Mouse (Mus musculus) MEL (cell line): ENCODE data around the gene Pak1ip1.

Experiments
- CTCF ChIP-seq, 3 experiments: IDR thresholded peaks in 2 of 3; conservative IDR thresholded peaks in 1 of 3; 2 replicates each; pipeline ENCODE4 v1.5.1; 2011 to 2012; ENCODE audit warnings: low read length in 3 of 3, low read depth in 2 of 3, mild to moderate bottlenecking in 2 of 3, improper control_type of control experiment in 1 of 3, inconsistent platforms in 1 of 3, mixed read lengths in 1 of 3, moderate library complexity in 1 of 3; ENCODE audit not compliant: control insufficient read depth in 1 of 3, insufficient read depth in 1 of 3, poor library complexity in 1 of 3, severe bottlenecking in 1 of 3
- GABPA ChIP-seq: IDR thresholded peaks from 2 replicates; pipeline ENCODE4 v1.6.1; 2012; ENCODE audit warnings: low read depth, mild to moderate bottlenecking, inconsistent platforms, low read length, improper control_type of control experiment, moderate library complexity
- MAZ ChIP-seq: IDR thresholded peaks from 2 replicates; pipeline ENCODE4 v1.6.1; 2012; ENCODE audit warnings: low read depth, mild to moderate bottlenecking, inconsistent platforms, low read length, improper control_type of control experiment
- POLR2A ChIP-seq, 2 experiments: IDR thresholded peaks; 2 replicates each; pipeline ENCODE4 v1.6.1; 2011 to 2012; ENCODE audit warnings: low read length in 2 of 2, mild to moderate bottlenecking in 2 of 2, control low read depth in 1 of 2, improper control_type of control experiment in 1 of 2, low read depth in 1 of 2, moderate library complexity in 1 of 2; ENCODE audit not compliant: control insufficient read depth in 1 of 2, insufficient read depth in 1 of 2, poor library complexity in 1 of 2
- RAD21 ChIP-seq: IDR thresholded peaks from 2 replicates; pipeline ENCODE4 v1.6.1; 2011; ENCODE audit warnings: mild to moderate bottlenecking, low read depth, low read length, improper control_type of control experiment
- USF1 ChIP-seq: IDR thresholded peaks from 2 replicates; pipeline ENCODE4 v1.6.1; 2014; ENCODE audit warnings: low read depth, mild to moderate bottlenecking, inconsistent platforms, low read length, improper control_type of control experiment, moderate library complexity

DNA sequence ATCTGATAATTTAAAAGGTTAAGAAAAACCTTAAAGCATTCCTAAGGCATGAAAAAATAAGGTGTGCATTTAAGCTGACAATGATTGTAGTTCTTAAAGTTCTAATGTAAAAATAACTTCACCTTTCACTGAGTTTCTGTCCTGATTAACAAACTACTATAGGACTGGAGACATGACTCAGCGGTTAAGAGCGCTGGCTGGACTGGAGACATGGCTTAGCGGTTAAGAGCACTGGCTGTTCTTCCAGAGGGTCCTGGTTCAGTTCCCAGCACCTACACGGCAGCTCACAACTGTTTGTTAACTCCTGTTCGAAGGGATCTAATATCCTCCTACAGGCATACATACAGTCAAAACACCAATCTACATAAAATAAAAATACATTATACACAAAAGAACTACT is 1.2 kb downstream of the Pak1ip1 start:
- no peak for TF ChIP-seq GABPA
- TF ChIP-seq RAD21: no peak
- TF ChIP-seq USF1: no peak
- no peak for TF ChIP-seq POLR2A (IDR thresholded peaks at IDR 0.05; ENCODE audit: control insufficient read depth in 1 of 2, insufficient read depth in 1 of 2, low read depth in 1 of 2, low read length in 2 of 2, poor library complexity in 1 of 2)
- no peak for TF ChIP-seq MAZ
- TF ChIP-seq CTCF (IDR thresholded peaks at IDR 0.05 in 2 of 3, conservative IDR thresholded peaks at IDR 0.05 in 1 of 3; ENCODE audit: control insufficient read depth in 1 of 3, insufficient read depth in 1 of 3, low read depth in 2 of 3, low read length in 3 of 3, poor library complexity in 1 of 3, severe bottlenecking in 1 of 3): no peak
